Mouse (Mus musculus): ENCODE measurements around the gene Rwdd4a. TPM values are rescaled to one million over a fixed set of nuclear protein-coding genes. Genes with fewer than 3 reads are reported as not detected.
A peak's percentile ranks its signal among the peaks of the same experiment; 100 is the strongest.

Rwdd4a gene
- total RNA-seq (2015; ENCODE audit: low replicate concordance): 3.6 and 8.6 TPM in 2 replicates
- total RNA-seq (2017; ENCODE audit: low replicate concordance): 6.6 and 9.2 TPM in 2 replicates

- ATAC-seq (replicated peaks; ENCODE audit: low FRiP score, poor library complexity, severe bottlenecking): peak; percentile 99
Measured at GRCm38 (mm10) chr8:47533344-47534125, at the start of gene Rwdd4a, which contains the start of gene Trappc11. Gene Rwdd4a (plus strand): TSS chr8:47533664. Gene Trappc11 (minus strand): TSS chr8:47533470.

- ATAC-seq (replicated peaks; ENCODE audit: low FRiP score, poor library complexity, severe bottlenecking): no peak
Measured at GRCm38 (mm10) chr8:47487231-47487630, 46.2 kb upstream of the Rwdd4a start.

- ATAC-seq (replicated peaks; ENCODE audit: low FRiP score, poor library complexity, severe bottlenecking): no peak
Measured at GRCm38 (mm10) chr8:47493106-47493505, 40.4 kb upstream of the Rwdd4a start.

- no peak for ATAC-seq (replicated peaks; ENCODE audit: low FRiP score, poor library complexity, severe bottlenecking)
Measured at GRCm38 (mm10) chr8:47494602-47495153, 38.8 kb upstream of the Rwdd4a start.

GRCm38 (mm10) chr8:47495428-47495827, 38.0 kb upstream of the Rwdd4a start:
- no peak for ATAC-seq (replicated peaks; ENCODE audit: low FRiP score, poor library complexity, severe bottlenecking)

- no peak for ATAC-seq (replicated peaks; ENCODE audit: low FRiP score, poor library complexity, severe bottlenecking)
Measured at GRCm38 (mm10) chr8:47501994-47502393, 31.5 kb upstream of the Rwdd4a start.

- no peak for ATAC-seq (replicated peaks; ENCODE audit: low FRiP score, poor library complexity, severe bottlenecking)
Measured at GRCm38 (mm10) chr8:47502546-47502945, 30.9 kb upstream of the Rwdd4a start.

- no peak for ATAC-seq (replicated peaks; ENCODE audit: low FRiP score, poor library complexity, severe bottlenecking)
Measured at GRCm38 (mm10) chr8:47505431-47505830, 28.0 kb upstream of the Rwdd4a start.

- ATAC-seq (replicated peaks; ENCODE audit: low FRiP score, poor library complexity, severe bottlenecking): peak; percentile 99
Measured at GRCm38 (mm10) chr8:47510930-47511329, 22.5 kb upstream of the Rwdd4a start.

GRCm38 (mm10) chr8:47513601-47514000, 19.9 kb upstream of the Rwdd4a start:
- no peak for ATAC-seq (replicated peaks; ENCODE audit: low FRiP score, poor library complexity, severe bottlenecking)

- ATAC-seq (replicated peaks; ENCODE audit: low FRiP score, poor library complexity, severe bottlenecking): no peak
Measured at GRCm38 (mm10) chr8:47528094-47528493, 5.4 kb upstream of the Rwdd4a start.

- no peak for ATAC-seq (replicated peaks; ENCODE audit: low FRiP score, poor library complexity, severe bottlenecking)
Measured at GRCm38 (mm10) chr8:47538323-47538722, 4.9 kb downstream of the Rwdd4a start.

GRCm38 (mm10) chr8:47542746-47543145, 9.3 kb downstream of the Rwdd4a start:
- ATAC-seq (replicated peaks; ENCODE audit: low FRiP score, poor library complexity, severe bottlenecking): no peak

- ATAC-seq (replicated peaks; ENCODE audit: low FRiP score, poor library complexity, severe bottlenecking): no peak
Measured at GRCm38 (mm10) chr8:47544094-47544493, 10.6 kb downstream of the Rwdd4a start.

GRCm38 (mm10) chr8:47547102-47547501, 13.6 kb downstream of the Rwdd4a start:
- ATAC-seq (replicated peaks; ENCODE audit: low FRiP score, poor library complexity, severe bottlenecking): no peak

GRCm38 (mm10) chr8:47553613-47554012, 20.1 kb downstream of the Rwdd4a start:
- no peak for ATAC-seq (replicated peaks; ENCODE audit: low FRiP score, poor library complexity, severe bottlenecking)

GRCm38 (mm10) chr8:47556446-47556845, 23.0 kb downstream of the Rwdd4a start:
- ATAC-seq (replicated peaks; ENCODE audit: low FRiP score, poor library complexity, severe bottlenecking): no peak

GRCm38 (mm10) chr8:47558274-47558673, 24.8 kb downstream of the Rwdd4a start:
- ATAC-seq (replicated peaks; ENCODE audit: low FRiP score, poor library complexity, severe bottlenecking): no peak

GRCm38 (mm10) chr8:47560801-47561200, 27.3 kb downstream of the Rwdd4a start:
- ATAC-seq (replicated peaks; ENCODE audit: low FRiP score, poor library complexity, severe bottlenecking): no peak

GRCm38 (mm10) chr8:47566551-47566950, 33.1 kb downstream of the Rwdd4a start:
- ATAC-seq (replicated peaks; ENCODE audit: low FRiP score, poor library complexity, severe bottlenecking): no peak

- no peak for ATAC-seq (replicated peaks; ENCODE audit: low FRiP score, poor library complexity, severe bottlenecking)
Measured at GRCm38 (mm10) chr8:47568098-47568497, 34.6 kb downstream of the Rwdd4a start.

All from erythroblast, adult 5-6 weeks (primary cell).